Mouse (Mus musculus): ENCODE measurements around the gene Msmo1. TPM values are rescaled to one million over a fixed set of nuclear protein-coding genes. Genes with fewer than 3 reads are reported as not detected.

Gene Msmo1
- polyA plus RNA-seq, 1 experiment, result not detected

DNA sequence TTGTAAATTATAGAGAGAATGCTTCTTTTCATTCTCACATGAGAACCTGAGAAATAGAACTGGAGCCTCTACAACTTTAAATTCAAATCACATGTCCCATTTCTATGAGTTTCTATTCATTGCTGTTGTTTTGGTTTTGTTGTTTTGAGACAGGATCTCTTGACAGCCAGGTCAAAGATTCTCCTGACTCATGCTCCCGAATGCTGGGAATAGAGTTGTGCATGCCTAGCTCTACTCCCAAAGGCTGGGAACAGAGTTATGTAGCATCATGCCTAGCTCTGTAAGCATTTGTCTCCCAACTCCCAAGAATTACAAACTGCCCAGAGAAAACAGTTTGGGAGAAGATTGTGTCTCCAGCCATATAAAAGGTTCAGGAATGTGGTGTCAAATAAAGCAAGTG is 29.2 kb upstream of the Msmo1 start:
- H3K4me1 ChIP-seq (ENCODE audit: control insufficient read depth, insufficient read depth, low read length), result peaks cover 2% of the 10 kb centered on the region
- H3K27ac ChIP-seq (ENCODE audit: insufficient read depth, low read depth, low read length), result no peak overlapping the region
- 56% methylated on average over 1 of the region's 1 CpGs for WGBS

DNA sequence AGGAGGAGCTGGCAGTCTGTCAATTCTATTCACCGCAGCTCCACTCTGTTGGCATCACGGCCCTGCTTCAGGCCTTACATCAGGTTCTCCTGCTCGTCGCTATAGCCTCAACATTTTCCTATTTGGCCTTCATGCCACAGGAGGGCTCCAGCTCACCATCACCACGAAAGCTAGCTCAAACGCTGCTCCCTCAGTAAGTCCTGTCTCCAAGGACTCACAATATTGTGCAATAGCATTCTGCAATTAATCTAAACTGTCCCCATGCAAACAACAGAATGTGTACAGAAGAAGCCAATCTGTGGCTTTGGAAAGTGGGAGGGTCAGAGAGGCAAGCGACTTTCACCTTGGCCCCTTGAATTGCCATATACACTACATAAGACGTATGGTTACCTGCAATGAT is 27.8 kb upstream of the Msmo1 start:
- WGBS, result 41% methylated on average over 8 of the region's 8 CpGs

More for the DNA sequence above, 29.2 kb upstream of the Msmo1 start:
- no peak overlapping the region for H3K4me3 ChIP-seq (ENCODE audit: insufficient read depth, low read depth, low read length)
- TF ChIP-seq POLR2A (IDR thresholded peaks at IDR 0.05; ENCODE audit: insufficient read depth, low read depth, low read length), result no peak
- TF ChIP-seq CTCF (IDR thresholded peaks at IDR 0.05; ENCODE audit: insufficient read depth, low read depth, low read length), result no peak

GRCm38 (mm10) chr8:64757956-64758355 is 24.4 kb upstream of the Msmo1 start:
- no peak overlapping the region for H3K4me3 ChIP-seq (ENCODE audit: insufficient read depth, low read depth, low read length)
- WGBS, result 95% methylated on average over 15 of the region's 15 CpGs
- peaks cover 2% of the 10 kb centered on the region for H3K4me1 ChIP-seq (ENCODE audit: control insufficient read depth, insufficient read depth, low read length)
- TF ChIP-seq CTCF (IDR thresholded peaks at IDR 0.05; ENCODE audit: insufficient read depth, low read depth, low read length) (no peak), POLR2A (IDR thresholded peaks at IDR 0.05; ENCODE audit: insufficient read depth, low read depth, low read length) (no peak)
- H3K27ac ChIP-seq (ENCODE audit: insufficient read depth, low read depth, low read length), result no peak overlapping the region

More for the DNA sequence above, 27.8 kb upstream of the Msmo1 start:
- H3K27ac ChIP-seq (ENCODE audit: insufficient read depth, low read depth, low read length), result no peak overlapping the region
- peaks cover 2% of the 10 kb centered on the region for H3K4me1 ChIP-seq (ENCODE audit: control insufficient read depth, insufficient read depth, low read length)
- no peak overlapping the region for H3K4me3 ChIP-seq (ENCODE audit: insufficient read depth, low read depth, low read length)
- 0 out of 2 replicates have a peak, but pooled peaks have one; percentile 19 for TF ChIP-seq CTCF (IDR thresholded peaks at IDR 0.05; ENCODE audit: insufficient read depth, low read depth, low read length)
- no peak for TF ChIP-seq POLR2A (IDR thresholded peaks at IDR 0.05; ENCODE audit: insufficient read depth, low read depth, low read length)

DNA sequence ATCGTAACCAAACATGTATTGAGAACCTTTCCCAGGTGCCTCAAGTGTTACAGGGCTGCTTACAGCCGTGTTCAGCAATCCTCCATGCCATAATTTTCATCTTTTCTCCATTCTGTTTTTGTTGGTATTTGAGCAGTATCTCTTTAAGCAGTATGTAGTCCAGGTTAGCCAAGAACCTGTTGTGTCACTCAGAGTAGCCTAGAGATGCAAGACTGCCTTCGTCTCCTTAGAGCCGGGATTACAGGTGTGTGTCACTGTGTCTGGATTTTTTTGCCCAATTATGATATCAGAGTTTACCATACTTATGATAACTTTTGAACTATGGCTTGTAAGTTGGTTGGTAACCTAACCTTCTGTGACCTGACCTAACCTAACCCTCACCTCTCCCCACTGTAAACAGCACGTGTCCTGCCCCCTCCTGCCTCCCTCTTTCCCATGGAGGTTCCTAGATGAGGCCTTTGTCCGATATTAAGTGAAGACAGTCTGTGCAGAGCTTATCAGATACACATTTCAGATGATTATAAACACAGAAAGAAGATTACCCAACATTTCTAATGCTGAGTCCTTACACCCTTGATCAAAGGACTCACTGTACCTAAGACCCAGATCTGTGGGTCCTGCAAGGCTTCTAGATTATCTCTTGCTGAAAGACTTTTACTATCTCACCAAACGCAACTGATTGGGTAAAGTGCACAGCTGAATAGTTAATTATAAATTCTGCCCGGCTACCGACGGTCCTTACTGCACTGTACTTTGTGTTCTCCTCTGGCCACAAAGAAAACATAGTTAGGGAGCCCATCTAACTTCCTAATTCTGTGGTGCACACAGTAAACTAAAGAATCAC is 12.8 kb upstream of the Msmo1 start:
- H3K27ac ChIP-seq (ENCODE audit: insufficient read depth, low read depth, low read length), result no peak overlapping the region
- H3K4me3 ChIP-seq (ENCODE audit: insufficient read depth, low read depth, low read length), result no peak overlapping the region
- 77% methylated on average over 10 of the region's 10 CpGs for WGBS
- TF ChIP-seq CTCF (IDR thresholded peaks at IDR 0.05; ENCODE audit: insufficient read depth, low read depth, low read length) (no peak), POLR2A (IDR thresholded peaks at IDR 0.05; ENCODE audit: insufficient read depth, low read depth, low read length) (no peak)
- H3K4me1 ChIP-seq (ENCODE audit: control insufficient read depth, insufficient read depth, low read length), result no peaks in the 10 kb centered on the region

- 92% methylated on average over 13 of the region's 13 CpGs for WGBS
- TF ChIP-seq POLR2A (IDR thresholded peaks at IDR 0.05; ENCODE audit: insufficient read depth, low read depth, low read length) (no peak), CTCF (IDR thresholded peaks at IDR 0.05; ENCODE audit: insufficient read depth, low read depth, low read length) (no peak)
- no peak overlapping the region for H3K4me3 ChIP-seq (ENCODE audit: insufficient read depth, low read depth, low read length)
- H3K4me1 ChIP-seq (ENCODE audit: control insufficient read depth, insufficient read depth, low read length), result no peaks in the 10 kb centered on the region
- no peak overlapping the region for H3K27ac ChIP-seq (ENCODE audit: insufficient read depth, low read depth, low read length)
Observed at GRCm38 (mm10) chr8:64740547-64741211, 7.1 kb upstream of the Msmo1 start.

DNA sequence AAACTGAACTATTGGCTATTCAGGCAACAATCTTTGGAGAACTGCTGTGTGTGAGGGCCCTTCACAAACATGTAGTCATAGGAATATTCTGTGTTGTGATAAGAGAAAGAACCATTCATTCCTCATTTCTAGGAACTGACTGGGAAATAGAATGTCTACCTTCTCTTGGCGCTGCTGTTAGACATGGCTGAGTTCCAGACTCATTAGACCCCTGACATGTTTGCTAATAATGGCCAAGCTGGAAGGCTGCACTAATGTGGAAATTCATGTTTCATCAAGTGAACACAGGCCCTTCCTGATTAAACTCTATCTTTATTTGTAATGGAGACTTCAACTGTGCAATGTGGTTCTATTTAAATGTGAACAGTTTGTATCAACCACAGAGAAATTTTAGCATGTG is 5.3 kb upstream of the Msmo1 start:
- TF ChIP-seq POLR2A (IDR thresholded peaks at IDR 0.05; ENCODE audit: insufficient read depth, low read depth, low read length), result no peak
- no peak for TF ChIP-seq CTCF (IDR thresholded peaks at IDR 0.05; ENCODE audit: insufficient read depth, low read depth, low read length)
- H3K27ac ChIP-seq (ENCODE audit: insufficient read depth, low read depth, low read length), result no peak overlapping the region
- H3K4me3 ChIP-seq (ENCODE audit: insufficient read depth, low read depth, low read length), result no peak overlapping the region
- no peaks in the 10 kb centered on the region for H3K4me1 ChIP-seq (ENCODE audit: control insufficient read depth, insufficient read depth, low read length)
- WGBS, result 30% methylated on average over 1 of the region's 1 CpGs

GRCm38 (mm10) chr8:64736767-64737323 is 3.3 kb upstream of the Msmo1 start:
- 89% methylated on average over 3 of the region's 3 CpGs for WGBS

GRCm38 (mm10) chr8:64735161-64735560 is 1.6 kb upstream of the Msmo1 start:
- WGBS, result 91% methylated on average over 8 of the region's 8 CpGs
- Histone ChIP-seq H3K27ac (ENCODE audit: insufficient read depth, low read depth, low read length) (no peak overlapping the region), H3K4me1 (ENCODE audit: control insufficient read depth, insufficient read depth, low read length) (no peaks in the 10 kb centered on the region), H3K4me3 (ENCODE audit: insufficient read depth, low read depth, low read length) (no peak overlapping the region)
- TF ChIP-seq CTCF (IDR thresholded peaks at IDR 0.05; ENCODE audit: insufficient read depth, low read depth, low read length), result no peak
- TF ChIP-seq POLR2A (IDR thresholded peaks at IDR 0.05; ENCODE audit: insufficient read depth, low read depth, low read length), result no peak

More at GRCm38 (mm10) chr8:64736767-64737323, 3.3 kb upstream of the Msmo1 start:
- H3K4me1 ChIP-seq (ENCODE audit: control insufficient read depth, insufficient read depth, low read length), result no peaks in the 10 kb centered on the region
- TF ChIP-seq CTCF (IDR thresholded peaks at IDR 0.05; ENCODE audit: insufficient read depth, low read depth, low read length) (no peak), POLR2A (IDR thresholded peaks at IDR 0.05; ENCODE audit: insufficient read depth, low read depth, low read length) (no peak)
- no peak overlapping the region for H3K4me3 ChIP-seq (ENCODE audit: insufficient read depth, low read depth, low read length)
- H3K27ac ChIP-seq (ENCODE audit: insufficient read depth, low read depth, low read length), result no peak overlapping the region

DNA sequence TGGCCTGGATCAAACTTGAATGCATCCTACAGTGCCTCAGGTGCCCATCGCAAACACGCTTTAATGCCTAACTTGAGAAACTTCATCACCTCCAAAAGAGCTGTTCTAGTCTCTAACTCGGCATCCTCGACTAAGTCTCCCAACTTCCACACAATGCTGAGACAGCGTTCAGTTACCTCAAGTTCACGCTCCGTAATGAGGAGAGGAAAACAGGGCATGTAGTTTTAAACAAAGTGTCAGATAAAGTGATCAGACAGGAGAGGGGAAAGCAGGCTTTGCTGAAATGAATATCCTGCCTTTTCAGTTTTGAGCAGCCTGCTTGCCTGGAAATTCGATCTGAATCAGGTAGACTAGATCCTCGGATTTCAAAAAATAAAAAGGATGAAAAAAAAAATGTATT is 996 bp downstream of the Msmo1 start:
- no peak overlapping the region for H3K27ac ChIP-seq (ENCODE audit: insufficient read depth, low read depth, low read length)
- no peak for TF ChIP-seq POLR2A (IDR thresholded peaks at IDR 0.05; ENCODE audit: insufficient read depth, low read depth, low read length)
- TF ChIP-seq CTCF (IDR thresholded peaks at IDR 0.05; ENCODE audit: insufficient read depth, low read depth, low read length), result no peak
- peak overlapping the region; percentile 66 for H3K4me3 ChIP-seq (ENCODE audit: insufficient read depth, low read depth, low read length)
- 2% methylated on average over 9 of the region's 9 CpGs for WGBS
- H3K4me1 ChIP-seq (ENCODE audit: control insufficient read depth, insufficient read depth, low read length), result no peaks in the 10 kb centered on the region
